Comparison of ENCODE assay signal across 9 mouse cellular contexts in genomic region chr10:100031631-100032030, GRCm38 (mm10). TPM values are rescaled to one million over a fixed set of nuclear protein-coding genes. Genes with fewer than 3 reads are reported as not detected.
A peak's percentile ranks its signal among the peaks of the same experiment; 100 is the strongest.
DNase-seq lines count a peak whose midpoint lies in the region; TF ChIP-seq lines count a peak whose summit lies in the region.
"Had no signal": no experiment of that assay in that cellular context is flagged by ENCODE, and none has a peak within 500 bp of the region (broad histone marks: within the 10 kb centered on the region; RNA-seq: fewer than 3 reads in every experiment).

No protein-coding gene starts in this region.

- peak; percentile 43 for DNase-seq in gastrocnemius, adult 2 months
- no peak for DNase-seq in gastrocnemius, adult 8-10 months (ENCODE audit: low spot score in 2 of 2)
- DNase-seq in heart, postnatal 14 days, result peak; percentile 22 to 39
- peak; percentile 42 to 76 for DNase-seq in lung, postnatal 4 days
- DNase-seq in testis, postnatal 14 days (ENCODE audit: low spot score), result no peak
- DNase-seq in retina, embryonic 14.5 days (ENCODE audit: low spot score), result no peak
- DNase-seq in right cerebral cortex, adult 2 months (ENCODE audit: low spot score in 2 of 2), result no peak
- DNase-seq: adrenal gland, adult 2 months had no signal

- intact Hi-C loops in gastrocnemius, adult 2 months (cut with DNase I), result no loop called here
- intact Hi-C loops in heart, postnatal 14 days (cut with DNase I), result no loop called here

- H3K4me3 ChIP-seq in gastrocnemius, adult 2 months, result peak overlapping the region; percentile 50
- H3K4me3 ChIP-seq in brown adipose tissue, adult 24 weeks (ENCODE audit: insufficient read depth, low read depth, low read length), result no peak overlapping the region

- TF ChIP-seq CTCF in gastrocnemius, adult 2 months (IDR thresholded peaks at IDR 0.05), result no peak

- peaks cover 23% of the 10 kb centered on the region; the same call in 1 of the 2 replicates for H3K4me1 ChIP-seq in brown adipose tissue, adult 24 weeks (ENCODE audit: control insufficient read depth, insufficient read depth, insufficient read length, low read length)

- H3K27ac ChIP-seq in gastrocnemius, adult 2 months, result no peak overlapping the region
- peak overlapping the region; percentile 39 for H3K27ac ChIP-seq in brown adipose tissue, adult 24 weeks (replicated peaks; ENCODE audit: low read depth, low read length)

RNA-seq across cellular contexts. Expression of gene Kitl, which starts 16.2 kb away (rescaled TPM):
- 10 to 100 TPM; 18.5 to 30.7 TPM for total RNA-seq in gastrocnemius, adult 2 months (2021)
- total RNA-seq in gastrocnemius, adult 8-10 months (2022), result 10 to 100 TPM; 13.1 to 16.2 (median 15.9) TPM
- polyA plus RNA-seq in brown adipose tissue, adult 24 weeks (2012; ENCODE audit: insufficient read depth, insufficient read length, missing spikeins), result 9.8 and 14.1 TPM in 2 replicates
- 100 to 1,000 TPM; 109 to 118 TPM for total RNA-seq in heart, postnatal 14 days (2021)

Comparison
In these comparisons a context has a peak if more than half of its experiments do, and no peak if none do; other contexts are left out.
1. DNase-seq: peak in gastrocnemius, adult 2 months (single experiment), heart, postnatal 14 days (2 of 2) and lung, postnatal 4 days (2 of 2); none in gastrocnemius, adult 8-10 months (0 of 2), testis, postnatal 14 days (single experiment), retina, embryonic 14.5 days (single experiment) and right cerebral cortex, adult 2 months (0 of 2).